Mouse (Mus musculus): ENCODE results near the gene Fam216a.

DNA sequence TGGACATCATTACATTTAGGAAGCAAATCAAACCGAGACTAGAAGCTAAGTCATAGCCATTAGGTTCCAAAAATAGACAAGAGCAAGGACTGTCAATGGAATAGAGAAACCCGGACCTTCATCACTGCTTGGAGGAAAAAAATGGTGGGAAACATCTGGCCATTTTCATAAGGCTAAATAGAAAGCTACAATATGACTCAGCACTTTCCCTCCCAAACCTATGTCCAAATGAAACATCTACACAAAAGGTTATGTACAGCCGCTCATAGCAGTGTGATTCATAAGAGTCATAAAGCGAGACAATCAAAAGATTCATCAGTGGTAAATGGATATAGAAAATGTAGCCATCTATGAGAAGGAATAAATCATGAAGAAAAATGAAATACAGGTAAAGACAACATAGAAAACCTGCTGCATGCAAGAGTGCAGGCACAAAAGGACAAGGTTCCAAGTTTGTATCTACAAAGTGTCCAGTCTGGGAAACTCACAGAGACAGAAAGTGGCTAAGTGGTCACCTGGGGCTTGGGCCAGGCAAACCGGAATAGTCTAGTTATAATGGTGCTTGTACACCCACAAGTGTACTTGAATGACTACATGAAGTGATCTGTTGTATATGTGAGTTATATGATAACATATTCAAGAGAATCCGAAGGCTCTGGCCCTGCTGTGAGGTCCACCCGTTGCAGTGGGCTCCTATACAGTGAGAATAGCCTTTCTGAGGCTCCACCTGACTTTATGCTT is 35.4 kb downstream of the Fam216a start:
- TF ChIP-seq CTCF (IDR thresholded peaks at IDR 0.05; ENCODE audit: extremely low read depth, insufficient read depth, insufficient read length, insufficient replicate concordance) = no peak
- TF ChIP-seq POLR2A (IDR thresholded peaks at IDR 0.05; ENCODE audit: low read depth, low read length) = no peak

Data from spleen, adult 2 months (tissue).